Mouse (Mus musculus): ENCODE data around the gene Gm10837. TPM values are rescaled to one million over a fixed set of nuclear protein-coding genes. Genes with fewer than 3 reads are reported as not detected.
"Not testable (repeated sequence)": the region's sequence is repeated elsewhere in the genome, so short reads cannot be mapped to it uniquely, and the experiment has no call there.

The Gm10837 gene
- polyA plus RNA-seq, 1 experiment from 2014 or later, result 0.14 TPM

DNA sequence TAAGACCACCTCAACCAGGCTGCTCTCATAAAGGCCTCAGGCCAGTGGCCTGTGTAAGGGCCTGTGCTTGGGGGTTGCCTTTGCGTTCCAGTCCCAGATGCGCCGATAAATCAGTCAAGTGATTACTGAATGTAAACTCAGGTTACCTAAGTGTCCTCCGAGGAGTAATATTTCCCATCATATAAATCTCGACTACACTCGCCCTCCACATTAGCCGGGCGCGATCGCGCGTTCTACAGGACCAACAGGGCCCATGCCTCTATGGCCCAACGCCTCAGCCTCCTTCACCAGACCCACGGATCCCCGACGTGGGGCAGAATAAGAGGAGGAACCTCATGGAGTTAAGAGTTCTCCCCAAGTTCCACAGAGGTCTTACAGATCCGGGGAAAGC lies 27.7 kb upstream of the Gm10837 start:
- no peak overlapping the region for H3K27ac ChIP-seq (replicated peaks; ENCODE audit: low read depth, low read length)
- DNase-seq (ENCODE audit: low spot score), result no peak
- H3K4me3 ChIP-seq (ENCODE audit: low read depth, low read length), result peak overlapping the region; percentile 49; the same call in 1 of the 2 replicates
- ATAC-seq (ENCODE audit: low read depth), result no peak
- peaks cover 76% of the 10 kb centered on the region for H3K27me3 ChIP-seq (replicated peaks; ENCODE audit: control insufficient read depth, insufficient read depth, low read length)
- no peaks in the 10 kb centered on the region for H3K36me3 ChIP-seq (ENCODE audit: control insufficient read depth, insufficient read depth, low read length)
- no peak overlapping the region; the same call in 1 of the 2 replicates for H3K9ac ChIP-seq (ENCODE audit: low read depth, low read length)
- H3K9me3 ChIP-seq (ENCODE audit: control insufficient read depth, low read length), result no peaks in the 10 kb centered on the region
- peaks cover 8% of the 10 kb centered on the region; the same call in 1 of the 2 replicates for H3K4me1 ChIP-seq (ENCODE audit: control insufficient read depth, insufficient read depth, low read length)
- WGBS, result 23% methylated on average over 17 of the region's 17 CpGs
- H3K4me2 ChIP-seq (ENCODE audit: low read depth, low read length), result peak overlapping the region; percentile 89; the same call in 1 of the 2 replicates

- WGBS, result 2% methylated on average over 40 of the region's 40 CpGs
- ATAC-seq (ENCODE audit: low read depth) (no peak), DNase-seq (ENCODE audit: low spot score) (no peak)
- peaks cover 8% of the 10 kb centered on the region; the same call in 1 of the 2 replicates for H3K4me1 ChIP-seq (ENCODE audit: control insufficient read depth, insufficient read depth, low read length)
- peak overlapping the region; percentile 34 for H3K9ac ChIP-seq (ENCODE audit: low read depth, low read length)
- H3K36me3 ChIP-seq (ENCODE audit: control insufficient read depth, insufficient read depth, low read length), result no peaks in the 10 kb centered on the region
- H3K27me3 ChIP-seq (replicated peaks; ENCODE audit: control insufficient read depth, insufficient read depth, low read length), result peaks cover 81% of the 10 kb centered on the region
- H3K9me3 ChIP-seq (ENCODE audit: control insufficient read depth, low read length), result no peaks in the 10 kb centered on the region
- peak overlapping the region; percentile 89 for H3K4me2 ChIP-seq (ENCODE audit: low read depth, low read length)
- no peak overlapping the region; the same call in 1 of the 2 replicates for H3K27ac ChIP-seq (replicated peaks; ENCODE audit: low read depth, low read length)
- peak overlapping the region; percentile 49 for H3K4me3 ChIP-seq (ENCODE audit: low read depth, low read length)
These were observed 27.2 kb upstream of the Gm10837 start for GRCm38 (mm10) chr14:122463080-122463691.

DNA sequence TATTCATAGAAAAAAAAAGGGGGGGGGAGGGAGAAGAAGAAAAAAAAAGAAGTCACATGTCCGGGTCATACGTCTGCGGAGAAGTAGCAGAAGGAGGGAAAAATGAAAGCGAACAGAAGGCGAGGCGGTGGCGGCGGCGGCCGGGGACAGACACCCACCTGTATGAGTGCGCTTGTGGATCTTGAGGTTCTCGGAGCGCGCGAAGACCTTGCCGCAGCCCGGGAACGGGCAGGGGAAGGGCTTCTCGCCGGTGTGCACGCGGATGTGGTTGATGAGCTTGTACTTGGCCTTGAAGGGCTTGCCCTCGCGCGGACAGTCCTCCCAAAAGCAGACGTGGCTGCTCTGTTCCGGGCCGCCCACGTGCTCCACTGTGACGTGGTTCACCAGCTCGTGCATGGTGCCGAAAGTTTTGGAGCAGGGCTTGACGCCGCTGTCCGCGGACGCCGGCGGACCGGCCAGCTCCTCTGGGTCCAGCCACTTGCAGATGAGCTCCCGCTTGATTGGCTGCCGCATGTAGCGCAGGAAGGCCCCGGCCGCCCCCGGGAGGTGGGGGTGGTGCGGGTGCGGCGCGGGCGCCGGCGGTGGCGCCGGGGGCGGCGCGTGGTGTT lies 26.5 kb upstream of the Gm10837 start:
- peak; percentile 51 for ATAC-seq (ENCODE audit: low read depth)
- not testable (repeated sequence) for H3K9me3 ChIP-seq (ENCODE audit: control insufficient read depth, low read length); H3K27ac ChIP-seq (replicated peaks; ENCODE audit: low read depth, low read length); DNase-seq (ENCODE audit: low spot score); H3K4me1 ChIP-seq (ENCODE audit: control insufficient read depth, insufficient read depth, low read length); H3K36me3 ChIP-seq (ENCODE audit: control insufficient read depth, insufficient read depth, low read length)
- Histone ChIP-seq H3K4me3 (ENCODE audit: low read depth, low read length) (peak overlapping the region; percentile 49), H3K9ac (ENCODE audit: low read depth, low read length) (peak overlapping the region; percentile 54), H3K4me2 (ENCODE audit: low read depth, low read length) (peak overlapping the region; percentile 89), H3K27me3 (replicated peaks; ENCODE audit: control insufficient read depth, insufficient read depth, low read length) (peaks cover 88% of the 10 kb centered on the region)
- 1% methylated on average over 20 of the region's 58 CpGs for WGBS

DNA sequence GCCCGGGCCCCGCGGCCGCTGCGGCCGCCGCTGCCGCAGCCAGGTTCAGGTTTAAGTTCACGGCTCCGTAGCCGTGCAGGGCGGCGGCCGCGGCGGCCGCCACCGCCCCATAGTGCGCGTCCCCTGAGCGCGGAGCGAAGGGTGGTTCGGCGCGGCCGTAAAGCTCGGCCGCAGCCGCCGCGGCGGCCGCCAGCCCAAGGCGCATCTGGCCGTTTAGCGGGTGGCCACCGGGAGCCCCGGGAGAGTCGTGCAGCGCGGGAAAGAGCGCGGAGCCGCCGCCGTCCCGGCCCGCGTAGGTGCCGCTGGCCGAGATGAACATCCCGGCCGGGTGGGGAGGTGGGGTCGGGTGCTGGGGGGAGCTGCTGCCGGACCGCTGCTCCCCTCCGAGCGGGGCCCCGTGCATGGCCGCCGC lies 26.0 kb upstream of the Gm10837 start:
- Histone ChIP-seq H3K27me3 (replicated peaks; ENCODE audit: control insufficient read depth, insufficient read depth, low read length) (peaks cover 93% of the 10 kb centered on the region), H3K27ac (replicated peaks; ENCODE audit: low read depth, low read length) (no peak overlapping the region; the same call in 1 of the 2 replicates), H3K9me3 (ENCODE audit: control insufficient read depth, low read length) (no peaks in the 10 kb centered on the region), H3K36me3 (ENCODE audit: control insufficient read depth, insufficient read depth, low read length) (no peaks in the 10 kb centered on the region), H3K4me3 (ENCODE audit: low read depth, low read length) (peak overlapping the region; percentile 49), H3K4me1 (ENCODE audit: control insufficient read depth, insufficient read depth, low read length) (peaks cover 8% of the 10 kb centered on the region; the same call in 1 of the 2 replicates), H3K4me2 (ENCODE audit: low read depth, low read length) (peak overlapping the region; percentile 89), H3K9ac (ENCODE audit: low read depth, low read length) (peak overlapping the region; percentile 54)
- whole genome bisulfite sequencing, result 0% methylated on average over 8 of the region's 62 CpGs
- no peak for DNase-seq (ENCODE audit: low spot score)
- peak; percentile 2; the same call in 1 of the 2 replicates for ATAC-seq (ENCODE audit: low read depth)

DNA sequence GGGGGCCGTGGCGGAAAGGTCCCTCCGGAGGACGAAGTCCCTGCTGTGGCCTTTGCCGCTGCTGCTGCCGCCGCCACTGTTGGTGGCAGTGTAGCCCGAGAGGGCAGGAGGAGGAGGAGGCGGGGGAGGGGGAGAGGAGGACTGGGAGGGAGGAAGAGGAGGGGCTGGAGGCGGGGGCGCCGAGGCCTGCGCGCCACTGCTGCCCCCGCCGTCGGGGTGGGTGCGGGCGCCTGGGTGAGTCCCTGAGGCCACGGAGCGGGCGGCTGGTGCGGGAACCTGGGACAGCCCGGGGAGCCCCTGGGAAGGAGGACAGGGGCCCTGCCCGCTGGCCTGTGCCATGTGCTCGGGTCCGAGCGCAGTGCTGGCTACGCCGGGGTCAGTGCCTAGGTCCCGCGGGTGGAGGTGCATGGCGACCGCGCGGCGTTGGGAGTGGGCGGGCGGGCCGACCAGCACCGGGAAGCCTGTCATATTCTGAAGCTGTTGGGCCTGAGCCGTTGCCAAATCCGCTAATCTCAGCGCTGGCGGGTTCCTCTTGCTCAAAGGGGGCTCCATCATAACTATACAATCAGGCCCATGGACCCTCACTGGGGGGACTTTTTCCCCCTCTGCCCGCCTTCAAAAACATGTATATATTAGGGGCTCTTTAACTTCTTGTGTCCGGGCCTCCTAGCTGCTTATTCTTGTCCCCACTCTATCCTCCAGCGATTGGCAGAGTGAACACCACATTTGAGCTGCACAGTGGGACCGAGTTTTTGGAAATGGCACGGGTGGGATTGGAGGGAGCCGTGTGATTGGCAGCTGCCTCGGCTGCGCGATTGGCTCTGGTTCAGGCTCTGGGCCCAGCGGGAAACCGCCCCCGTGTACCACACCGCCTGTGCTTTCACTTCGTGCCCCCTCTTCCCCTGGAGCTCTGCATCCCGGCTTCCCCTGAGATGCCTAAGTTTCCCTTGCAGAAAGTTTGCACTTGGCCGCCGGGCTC lies 25.3 kb upstream of the Gm10837 start, which contains the start of gene Zic5:
TSS of gene Zic5 (minus strand) at position 915 of the 979 bp plus-strand sequence.
- Histone ChIP-seq H3K36me3 (ENCODE audit: control insufficient read depth, insufficient read depth, low read length) (no peaks in the 10 kb centered on the region), H3K27ac (replicated peaks; ENCODE audit: low read depth, low read length) (no peak within 1 kb of the TSS; the same call in 1 of the 2 replicates), H3K27me3 (replicated peaks; ENCODE audit: control insufficient read depth, insufficient read depth, low read length) (peaks cover 95% of the 10 kb centered on the region), H3K4me3 (ENCODE audit: low read depth, low read length) (peak within 1 kb of the TSS; percentile 49), H3K4me2 (ENCODE audit: low read depth, low read length) (peak within 1 kb of the TSS; percentile 89), H3K9me3 (ENCODE audit: control insufficient read depth, low read length) (no peaks in the 10 kb centered on the region), H3K4me1 (ENCODE audit: control insufficient read depth, insufficient read depth, low read length) (peaks cover 8% of the 10 kb centered on the region; the same call in 1 of the 2 replicates), H3K9ac (ENCODE audit: low read depth, low read length) (peak within 1 kb of the TSS; percentile 54)
- WGBS, result under 1% methylated on average over 22 of the region's 62 CpGs
- DNase-seq (ENCODE audit: low spot score), result peak; percentile 70
- ATAC-seq (ENCODE audit: low read depth), result peak; percentile 70

GRCm38 (mm10) chr14:122465931-122466490 lies 24.4 kb upstream of the Gm10837 start:
- Histone ChIP-seq H3K4me2 (ENCODE audit: low read depth, low read length) (peak overlapping the region; percentile 89; the same call in 1 of the 2 replicates), H3K9me3 (ENCODE audit: control insufficient read depth, low read length) (no peaks in the 10 kb centered on the region), H3K27ac (replicated peaks; ENCODE audit: low read depth, low read length) (no peak overlapping the region), H3K4me1 (ENCODE audit: control insufficient read depth, insufficient read depth, low read length) (peaks cover 8% of the 10 kb centered on the region; the same call in 1 of the 2 replicates), H3K36me3 (ENCODE audit: control insufficient read depth, insufficient read depth, low read length) (no peaks in the 10 kb centered on the region), H3K9ac (ENCODE audit: low read depth, low read length) (no peak overlapping the region), H3K27me3 (replicated peaks; ENCODE audit: control insufficient read depth, insufficient read depth, low read length) (peaks cover 98% of the 10 kb centered on the region), H3K4me3 (ENCODE audit: low read depth, low read length) (peak overlapping the region; percentile 49)
- DNase-seq (ENCODE audit: low spot score) (no peak), ATAC-seq (ENCODE audit: low read depth) (no peak)
- WGBS, result 26% methylated on average over 13 of the region's 13 CpGs

GRCm38 (mm10) chr14:122466756-122467362 lies 23.5 kb upstream of the Gm10837 start:
- no peak for ATAC-seq (ENCODE audit: low read depth)
- no peak for DNase-seq (ENCODE audit: low spot score)
- no peak overlapping the region for H3K27ac ChIP-seq (replicated peaks; ENCODE audit: low read depth, low read length)
- WGBS, result 53% methylated on average over 7 of the region's 7 CpGs
- H3K4me3 ChIP-seq (ENCODE audit: low read depth, low read length), result no peak overlapping the region
- no peak overlapping the region for H3K9ac ChIP-seq (ENCODE audit: low read depth, low read length)
- no peaks in the 10 kb centered on the region for H3K36me3 ChIP-seq (ENCODE audit: control insufficient read depth, insufficient read depth, low read length)
- peaks cover 8% of the 10 kb centered on the region; the same call in 1 of the 2 replicates for H3K4me1 ChIP-seq (ENCODE audit: control insufficient read depth, insufficient read depth, low read length)
- no peak overlapping the region for H3K4me2 ChIP-seq (ENCODE audit: low read depth, low read length)
- peaks cover 99% of the 10 kb centered on the region for H3K27me3 ChIP-seq (replicated peaks; ENCODE audit: control insufficient read depth, insufficient read depth, low read length)
- no peaks in the 10 kb centered on the region for H3K9me3 ChIP-seq (ENCODE audit: control insufficient read depth, low read length)

Data from embryonic facial prominence, embryonic 14.5 days (tissue).